Mouse (Mus musculus): Measurements from ENCODE around the gene Ndufc1.

The Ndufc1 gene

GRCm38 (mm10) chr3:51402054-51402453 is 6.7 kb downstream of the Ndufc1 start:
- ChIA-PET CTCF (interaction anchor here in 3 of 4 experiments (0.6 to 1.6 kb wide), 11 partner anchors 9 to 234 kb away, joined by 3 to 5 read pairs (median 4); no protein-coding TSS in a partner anchor), POLR2A (interaction anchor here in 3 of 4 experiments (0.6 to 10.3 kb wide), 8 partner anchors 10 to 328 kb away, joined by 3 to 127 read pairs (median 6); partner anchors contain the start of genes Naa15 (in 2 of the 3), Ndufc1 (in 1 of the 3) and Rab33b (in 1 of the 3))

GRCm38 (mm10) chr3:51400682-51401081 is 8.1 kb downstream of the Ndufc1 start:
- POLR2A ChIA-PET = interaction anchor here in 2 of 4 experiments (1.0 to 10.3 kb wide), 4 partner anchors 8 to 125 kb away, joined by 4 to 127 read pairs (median 38); partner anchors contain the start of genes Naa15 (in 2 of the 2) and Ndufc1 (in 2 of the 2)
- CTCF ChIA-PET = interaction anchor here in 2 of 4 experiments (0.7 to 1.4 kb wide), 3 partner anchors 8 to 22 kb away, joined by 3 to 6 read pairs (median 3); partner anchors contain the start of gene Ndufc1 (in 1 of the 2)

GRCm38 (mm10) chr3:51399531-51399930 is 9.3 kb downstream of the Ndufc1 start:
- CTCF ChIA-PET = interaction anchor here in 3 of 4 experiments (0.7 to 1.6 kb wide), 5 partner anchors 9 to 301 kb away, joined by 3 to 6 read pairs (median 4); partner anchors contain the start of gene Ndufc1 (in 2 of the 3)
- POLR2A ChIA-PET = interaction anchor here in 3 of 4 experiments (0.6 to 10.3 kb wide), 9 partner anchors 9 to 775 kb away, joined by 3 to 127 read pairs (median 4); partner anchors contain the start of genes Ndufc1 (in 3 of the 3), Naa15 (in 2 of the 3) and Rab33b (in 1 of the 3)

GRCm38 (mm10) chr3:51398667-51399066 is 10.1 kb downstream of the Ndufc1 start:
- POLR2A ChIA-PET = interaction anchor here in 3 of 4 experiments (0.5 to 10.3 kb wide), 16 partner anchors 10 to 315 kb away, joined by 3 to 127 read pairs (median 4); partner anchors contain the start of genes Ndufc1 (in 3 of the 3), Naa15 (in 2 of the 3) and Rab33b (in 2 of the 3)
- CTCF ChIA-PET = interaction anchor here (0.8 to 3.4 kb wide), 12 partner anchors 10 to 165 kb away, joined by 3 to 20 read pairs (median 3); partner anchors contain the start of gene Ndufc1 (in 3 of the 4)

- POLR2A ChIA-PET = interaction anchor here in 3 of 4 experiments (0.5 to 10.3 kb wide), 14 partner anchors 11 to 1446 kb away, joined by 3 to 127 read pairs (median 6); partner anchors contain the start of genes Ndufc1 (in 3 of the 3), Naa15 (in 2 of the 3) and Rab33b (in 1 of the 3)
- CTCF ChIA-PET = interaction anchor here in 3 of 4 experiments (0.5 to 3.4 kb wide), 13 partner anchors 11 to 164 kb away, joined by 3 to 20 read pairs (median 3); partner anchors contain the start of gene Ndufc1 (in 2 of the 3)
Measured at GRCm38 (mm10) chr3:51397700-51398299, 11.0 kb downstream of the Ndufc1 start.

GRCm38 (mm10) chr3:51396219-51397068 is 12.3 kb downstream of the Ndufc1 start, which contains the start of gene Mgarp:
Mgarp (minus strand) TSS chr3:51396738.
- ChIA-PET POLR2A (interaction anchor here in 3 of 4 experiments (0.6 to 10.3 kb wide), 16 partner anchors 10 to 799 kb away, joined by 3 to 127 read pairs (median 4); partner anchors contain the start of genes Ndufc1 (in 3 of the 3), Naa15 (in 1 of the 3) and Rab33b (in 1 of the 3)), CTCF (interaction anchor here in 2 of 4 experiments (1.6 to 3.4 kb wide), 2 partner anchors 13 to 17 kb away, joined by 3 to 20 read pairs; partner anchors contain the start of gene Ndufc1 (in 1 of the 2))

GRCm38 (mm10) chr3:51395461-51396145 is 13.2 kb downstream of the Ndufc1 start:
- ChIA-PET CTCF (interaction anchor here in 1 of 4 experiments (3.4 kb wide), 1 partner anchor 13 kb away, joined by 20 read pairs; the partner anchor contains the start of gene Ndufc1), POLR2A (interaction anchor here in 3 of 4 experiments (0.7 to 10.3 kb wide), 13 partner anchors 9 to 88 kb away, joined by 3 to 127 read pairs (median 4); partner anchors contain the start of genes Ndufc1 (in 2 of the 3), Naa15 (in 1 of the 3) and Rab33b (in 1 of the 3))

GRCm38 (mm10) chr3:51394881-51395280 is 13.9 kb downstream of the Ndufc1 start:
- POLR2A ChIA-PET = interaction anchor here in 1 of 4 experiments (1.3 to 10.3 kb wide), 2 partner anchors 17 to 37 kb away, joined by 3 to 127 read pairs; partner anchors contain the start of genes Naa15 and Ndufc1
- CTCF ChIA-PET = no interaction called here

- ChIA-PET CTCF (no interaction called here), POLR2A (no interaction called here)
Measured at GRCm38 (mm10) chr3:51393651-51394050, 15.1 kb downstream of the Ndufc1 start.

- CTCF ChIA-PET = interaction anchor here in 1 of 4 experiments (0.7 to 0.9 kb wide), 2 partner anchors 9 to 10 kb away, joined by 4 read pairs; no protein-coding TSS in a partner anchor
- POLR2A ChIA-PET = interaction anchor here in 1 of 4 experiments (1.0 to 1.3 kb wide), 2 partner anchors 10 to 35 kb away, joined by 3 read pairs; no protein-coding TSS in a partner anchor
Measured at GRCm38 (mm10) chr3:51393018-51393417, 15.8 kb downstream of the Ndufc1 start.

GRCm38 (mm10) chr3:51391591-51391990 is 17.2 kb downstream of the Ndufc1 start:
- ChIA-PET POLR2A (interaction anchor here in 1 of 4 experiments (1.1 to 1.3 kb wide), 2 partner anchors 15 to 33 kb away, joined by 3 read pairs; no protein-coding TSS in a partner anchor), CTCF (interaction anchor here in 1 of 4 experiments (0.7 to 1.0 kb wide), 2 partner anchors 11 to 17 kb away, joined by 3 read pairs; partner anchors contain the start of gene Ndufc1)

GRCm38 (mm10) chr3:51391095-51391494 is 17.7 kb downstream of the Ndufc1 start:
- ChIA-PET POLR2A (interaction anchor here in 1 of 4 experiments (0.6 kb wide), 1 partner anchor 13 kb away, joined by 3 read pairs; no protein-coding TSS in a partner anchor), CTCF (interaction anchor here in 1 of 4 experiments (0.7 kb wide), 1 partner anchor 11 kb away, joined by 3 read pairs; no protein-coding TSS in a partner anchor)

GRCm38 (mm10) chr3:51388904-51389303 is 19.9 kb downstream of the Ndufc1 start:
- ChIA-PET CTCF (interaction anchor here in 3 of 4 experiments (0.6 to 1.3 kb wide), 4 partner anchors 9 to 61 kb away, joined by 3 to 8 read pairs (median 4); no protein-coding TSS in a partner anchor), POLR2A (interaction anchor here in 2 of 4 experiments (1.4 to 1.9 kb wide), 2 partner anchors 10 to 15 kb away, joined by 5 to 7 read pairs; no protein-coding TSS in a partner anchor)

- CTCF ChIA-PET = interaction anchor here in 2 of 4 experiments (0.6 to 1.0 kb wide), 3 partner anchors 14 to 41 kb away, joined by 3 to 5 read pairs (median 3); no protein-coding TSS in a partner anchor
- POLR2A ChIA-PET = interaction anchor here in 1 of 4 experiments (1.9 kb wide), 1 partner anchor 11 kb away, joined by 5 read pairs; no protein-coding TSS in a partner anchor
Measured at GRCm38 (mm10) chr3:51387868-51388381, 20.9 kb downstream of the Ndufc1 start.

GRCm38 (mm10) chr3:51387134-51387451 is 21.7 kb downstream of the Ndufc1 start:
- CTCF ChIA-PET = interaction anchor here in 2 of 4 experiments (0.6 to 1.0 kb wide), 3 partner anchors 14 to 280 kb away, joined by 3 to 4 read pairs (median 3); no protein-coding TSS in a partner anchor

More at GRCm38 (mm10) chr3:51387134-51387451, 21.7 kb downstream of the Ndufc1 start:
- POLR2A ChIA-PET = interaction anchor here in 2 of 4 experiments (0.5 to 1.6 kb wide), 6 partner anchors 9 to 178 kb away, joined by 3 to 5 read pairs (median 4); partner anchors contain the start of gene Mgarp (in 1 of the 2)
